Mouse (Mus musculus): ENCODE data around the gene Dis3l2. TPM values are rescaled to one million over a fixed set of nuclear protein-coding genes. Genes with fewer than 3 reads are reported as not detected.
A peak's percentile ranks its signal among the peaks of the same experiment; 100 is the strongest.

Gene Dis3l2
- total RNA-seq, 2 experiments from 2014 or later: 26.6 to 26.9 TPM

DNA sequence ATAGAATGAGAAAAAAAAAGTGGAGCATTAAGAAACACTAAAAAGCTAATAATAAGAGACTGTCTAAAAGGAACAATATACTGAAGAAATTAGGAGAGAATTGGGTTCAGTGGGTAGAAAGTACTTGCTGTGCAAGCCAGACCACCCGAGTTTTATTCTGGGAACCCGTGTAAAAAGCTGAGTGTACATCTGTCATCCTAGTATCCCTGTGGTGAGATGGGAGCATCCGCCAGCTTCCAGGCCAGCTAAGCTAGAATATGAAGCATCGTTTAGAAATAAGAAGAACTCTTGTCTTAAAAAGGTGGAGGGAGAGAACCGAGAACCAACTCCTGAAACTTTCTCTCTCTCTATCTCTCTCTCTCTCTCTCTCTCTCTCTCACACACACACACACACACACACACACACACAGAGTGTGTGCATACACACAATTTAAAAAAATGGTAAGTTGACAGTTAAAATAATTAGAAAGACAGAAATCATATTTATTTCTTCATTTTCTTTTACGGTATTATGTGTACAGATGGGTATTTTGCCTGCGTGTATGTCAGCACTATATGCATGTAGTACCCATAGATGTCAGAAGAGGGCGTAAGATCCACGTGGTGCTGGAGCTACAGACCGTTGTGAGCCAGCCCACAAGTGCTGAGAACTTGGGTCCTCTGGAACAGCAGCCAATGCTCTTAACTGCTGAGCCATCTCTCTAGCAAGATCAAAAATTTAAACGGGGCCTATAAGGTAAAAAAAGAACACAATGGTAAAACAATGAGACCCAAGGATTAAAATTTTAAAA lies 4.1 kb upstream of the Dis3l2 start:
- DNase-seq (ENCODE audit: low spot score in 2 of 2): no peak
- Histone ChIP-seq H3K27ac (no peak overlapping the region), H3K4me3 (no peak overlapping the region)
- peak; percentile 40 for TF ChIP-seq CTCF (conservative IDR thresholded peaks at IDR 0.05)

DNA sequence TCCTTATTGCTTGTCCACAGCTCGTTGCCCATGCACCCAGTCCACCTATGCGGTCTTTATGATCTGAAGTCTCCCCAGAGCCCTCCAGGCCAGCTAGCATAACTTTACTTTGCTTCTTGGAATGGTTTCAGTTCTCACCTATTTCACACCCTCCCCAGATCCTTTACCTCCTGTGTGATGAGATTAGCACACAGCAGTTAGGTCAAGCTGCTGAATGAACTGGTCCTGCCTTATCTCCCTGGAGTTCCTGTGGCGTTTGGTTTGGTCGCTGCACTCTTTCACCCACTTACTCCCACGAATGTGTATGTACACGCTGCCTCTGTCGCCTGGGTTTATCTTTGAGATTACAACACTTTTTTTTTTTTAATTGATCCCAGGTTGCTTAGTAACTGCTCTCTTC lies 3.2 kb upstream of the Dis3l2 start:
- no peak overlapping the region for H3K27ac ChIP-seq
- no peak for DNase-seq (ENCODE audit: low spot score in 2 of 2)
- TF ChIP-seq CTCF (conservative IDR thresholded peaks at IDR 0.05): no peak

DNA sequence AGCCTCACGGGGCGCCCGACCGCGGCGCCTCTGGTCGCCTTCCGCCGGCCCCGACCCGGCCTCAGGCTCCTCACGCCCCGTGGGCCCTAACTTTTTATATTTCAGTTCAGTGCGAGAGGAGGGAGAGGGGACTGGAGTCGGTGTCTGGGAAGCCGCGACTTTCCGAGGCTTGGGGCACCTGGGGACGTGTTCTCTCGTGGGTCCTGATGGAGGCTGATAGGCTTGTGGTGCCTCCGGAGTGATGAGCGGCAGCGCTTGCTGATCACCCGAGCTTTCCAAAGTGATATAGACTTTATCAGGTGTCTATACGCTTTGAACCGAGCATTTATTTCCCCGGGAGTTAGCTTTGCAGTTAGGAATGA lies 338 bp downstream of the Dis3l2 start:
- peak in 1 of 2 experiments; percentile 26 for DNase-seq (ENCODE audit: low spot score in 2 of 2)
- TF ChIP-seq CTCF (conservative IDR thresholded peaks at IDR 0.05): no peak
- Histone ChIP-seq H3K4me3 (peak overlapping the region; percentile 67), H3K27ac (peak overlapping the region; percentile 99)

More for the DNA sequence above, 3.2 kb upstream of the Dis3l2 start:
- no peak overlapping the region for H3K4me3 ChIP-seq

DNA sequence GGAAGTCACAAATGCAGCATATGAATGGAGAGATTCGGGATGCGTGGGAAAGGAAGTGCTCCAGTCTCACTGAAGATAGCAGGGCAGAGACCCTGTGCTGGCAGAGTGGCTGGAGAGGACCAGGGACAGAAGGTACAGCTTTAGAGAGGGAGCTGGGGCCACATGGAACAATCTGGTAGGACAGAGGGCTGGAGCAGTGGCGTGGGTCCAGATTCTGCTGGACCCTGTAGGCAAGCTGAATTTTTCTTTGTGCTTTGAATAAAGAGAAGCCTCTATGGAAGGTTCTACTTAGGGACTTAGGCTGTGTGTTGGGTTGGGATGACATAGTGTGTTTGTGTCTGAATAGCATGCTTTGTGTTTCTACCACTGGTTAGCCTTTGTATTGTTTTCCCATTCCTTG lies 1.9 kb downstream of the Dis3l2 start:
- Histone ChIP-seq H3K27ac (peak overlapping the region; percentile 99; the same call in 1 of the 2 replicates), H3K4me3 (no peak overlapping the region)
- DNase-seq (ENCODE audit: low spot score in 2 of 2): no peak

DNA sequence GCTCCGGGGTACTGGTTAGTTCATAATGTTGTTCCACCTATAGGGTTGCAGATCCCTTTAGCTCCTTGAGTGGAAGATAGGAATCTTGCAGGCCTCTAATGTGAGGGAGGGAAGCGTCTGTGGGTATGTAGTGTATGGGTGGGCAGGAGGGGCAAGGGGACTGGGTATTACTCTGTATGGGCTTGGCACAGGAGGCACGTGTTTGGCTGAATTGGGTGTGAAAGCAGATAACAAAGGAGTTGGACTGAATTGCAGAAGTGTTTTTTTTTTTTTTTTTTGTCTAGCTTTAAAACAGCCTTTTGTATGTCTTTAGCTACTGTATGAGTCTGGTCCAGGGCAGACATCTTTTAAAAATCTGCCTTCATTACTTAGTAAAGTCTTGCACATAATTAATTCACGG lies 5.9 kb downstream of the Dis3l2 start:
- no peak for TF ChIP-seq CTCF (conservative IDR thresholded peaks at IDR 0.05)
- no peak for DNase-seq (ENCODE audit: low spot score in 2 of 2)

More for the DNA sequence above, 1.9 kb downstream of the Dis3l2 start:
- no peak for TF ChIP-seq CTCF (conservative IDR thresholded peaks at IDR 0.05)

DNA sequence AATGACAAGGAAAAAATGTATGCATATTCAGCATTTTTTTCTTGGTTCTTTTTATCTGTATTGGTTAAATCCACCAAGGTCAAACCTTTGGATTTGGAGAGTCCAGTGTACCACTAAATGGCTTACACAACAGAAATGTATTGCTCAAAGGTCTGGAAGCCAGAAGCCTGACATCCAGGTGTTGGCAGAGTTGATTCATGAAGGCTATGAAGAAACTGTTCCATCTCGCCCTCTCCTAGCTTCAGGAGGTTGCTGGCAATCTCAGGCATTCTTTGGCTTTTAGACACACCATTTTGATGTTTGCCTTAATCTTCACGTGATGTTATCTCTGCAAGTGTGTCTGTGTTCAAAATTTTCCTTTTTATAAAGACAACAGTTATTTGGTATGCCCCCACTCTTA lies 8.4 kb downstream of the Dis3l2 start:
- H3K27ac ChIP-seq: no peak overlapping the region
- no peak for TF ChIP-seq CTCF (conservative IDR thresholded peaks at IDR 0.05)
- no peak for DNase-seq (ENCODE audit: low spot score in 2 of 2)
- no peak overlapping the region for H3K4me3 ChIP-seq

More for the DNA sequence above, 5.9 kb downstream of the Dis3l2 start:
- H3K4me3 ChIP-seq: no peak overlapping the region
- no peak overlapping the region for H3K27ac ChIP-seq

DNA sequence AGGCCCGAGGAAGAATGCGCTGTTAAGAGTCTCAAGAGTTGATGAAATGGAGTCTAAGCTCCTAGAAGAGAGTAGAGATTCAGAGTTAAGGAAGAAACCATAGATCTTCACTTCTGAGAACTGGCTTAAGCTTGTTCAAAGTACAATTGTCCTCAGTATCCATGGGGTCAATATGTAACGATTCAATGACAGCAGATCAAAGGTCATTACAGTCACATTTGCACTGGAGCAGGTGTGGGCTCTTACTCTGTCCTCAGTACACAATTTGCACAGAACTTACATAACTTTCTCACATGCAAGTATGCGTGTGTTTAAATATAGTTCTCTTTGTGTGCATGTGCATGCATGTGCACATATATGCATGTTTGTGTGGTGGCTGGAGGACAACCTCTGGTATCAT lies 9.4 kb downstream of the Dis3l2 start:
- DNase-seq (ENCODE audit: low spot score in 2 of 2): no peak
- no peak overlapping the region for H3K27ac ChIP-seq

DNA sequence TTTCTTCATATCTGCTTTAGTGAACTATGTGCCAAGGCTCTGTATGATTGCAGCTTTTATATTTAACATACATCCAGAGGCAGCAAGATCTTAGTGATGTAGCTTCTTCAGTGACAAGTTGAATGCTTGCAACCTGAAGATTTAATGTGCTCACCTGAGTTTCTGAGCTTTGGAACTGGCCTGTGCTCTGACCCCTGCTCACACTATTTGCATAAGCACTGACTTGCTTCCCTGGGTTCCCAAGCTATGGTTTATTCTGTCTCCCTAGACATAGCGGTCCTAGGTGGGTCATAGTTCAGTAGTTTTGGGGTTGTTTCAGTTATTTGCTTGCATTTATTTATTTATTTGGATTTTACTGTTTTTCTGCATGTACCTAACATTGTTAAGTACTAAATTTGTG lies 14.6 kb downstream of the Dis3l2 start:
- no peak overlapping the region for H3K27ac ChIP-seq
- H3K4me3 ChIP-seq: no peak overlapping the region
- DNase-seq (ENCODE audit: low spot score in 2 of 2): no peak
- TF ChIP-seq CTCF (conservative IDR thresholded peaks at IDR 0.05): no peak

More for the DNA sequence above, 9.4 kb downstream of the Dis3l2 start:
- H3K4me3 ChIP-seq: no peak overlapping the region
- no peak for TF ChIP-seq CTCF (conservative IDR thresholded peaks at IDR 0.05)

DNA sequence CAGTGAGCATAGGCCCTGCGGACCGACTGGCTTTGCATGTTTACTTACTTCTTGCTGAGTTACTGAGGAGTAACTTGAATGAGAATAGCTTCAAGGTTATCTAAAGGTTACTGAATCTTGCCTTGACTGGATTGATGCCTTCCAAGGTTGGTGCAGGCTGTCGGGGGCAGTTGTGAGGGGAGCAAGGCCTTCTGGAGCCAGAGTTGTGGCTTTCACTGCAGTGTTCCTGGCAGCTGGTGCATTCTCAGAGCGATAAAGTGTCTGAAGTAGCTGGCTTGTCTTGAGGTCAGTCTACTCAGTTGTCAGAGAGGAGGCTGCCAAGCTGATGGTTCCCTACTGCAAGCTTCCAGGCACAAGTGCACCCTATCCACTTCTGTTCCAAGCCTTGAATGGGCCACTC lies 15.8 kb downstream of the Dis3l2 start:
- Histone ChIP-seq H3K4me3 (no peak overlapping the region), H3K27ac (peak overlapping the region; percentile 53; the same call in 1 of the 2 replicates)
- DNase-seq (ENCODE audit: low spot score in 2 of 2): no peak
- TF ChIP-seq CTCF (conservative IDR thresholded peaks at IDR 0.05): no peak

DNA sequence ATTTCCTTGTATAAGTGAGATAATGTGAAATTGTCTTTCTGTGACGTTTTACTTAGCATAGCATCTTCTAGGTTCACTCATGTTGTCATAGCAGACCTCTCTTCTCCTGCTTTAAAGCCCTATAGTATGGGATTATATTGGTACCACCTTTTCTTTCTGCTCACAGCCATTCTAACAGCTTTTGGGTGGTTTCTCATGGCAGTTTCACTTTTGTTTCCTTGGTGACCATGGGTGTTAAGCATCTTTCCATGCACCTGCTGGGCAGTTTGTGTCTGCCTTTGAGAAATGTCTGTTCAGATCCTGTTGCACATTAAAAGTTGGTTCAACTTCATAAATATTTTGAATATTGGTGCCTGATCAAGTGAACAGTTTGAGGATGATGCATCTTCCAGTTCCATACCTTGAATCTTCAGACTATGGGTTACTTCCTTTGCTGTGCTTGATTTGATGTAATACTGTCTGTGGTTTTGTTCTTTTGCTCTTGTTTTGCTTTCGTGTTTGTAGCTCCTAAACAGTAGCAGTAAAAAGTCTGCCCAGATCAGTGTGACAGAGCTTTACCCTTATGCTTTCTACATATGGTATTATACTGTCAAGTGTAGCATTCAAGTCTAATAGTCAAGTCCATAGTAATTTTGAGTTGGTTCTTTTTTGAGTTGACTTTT lies 29.7 kb downstream of the Dis3l2 start:
- Histone ChIP-seq H3K27ac (no peak overlapping the region), H3K4me3 (no peak overlapping the region)
- no peak for DNase-seq (ENCODE audit: low spot score in 2 of 2)
- TF ChIP-seq CTCF (conservative IDR thresholded peaks at IDR 0.05): no peak

DNA sequence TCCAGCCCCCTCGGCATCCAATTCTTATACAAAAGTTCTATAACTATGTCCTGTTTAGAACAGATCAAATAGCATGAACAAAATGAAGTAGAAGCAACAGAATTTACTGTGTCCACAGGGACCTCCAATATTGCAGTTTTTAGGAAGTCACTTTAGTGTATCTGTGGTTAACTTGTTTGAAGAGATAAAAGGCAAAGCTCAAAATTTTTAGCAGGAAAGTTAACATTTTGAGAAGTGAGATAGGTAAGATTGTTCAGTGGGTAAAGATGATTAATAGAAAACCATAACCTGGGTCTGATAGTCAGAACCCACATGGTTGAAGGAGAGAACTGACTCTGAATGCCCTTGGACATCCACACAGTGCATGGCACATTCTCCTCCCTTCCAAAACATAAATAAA lies 32.8 kb downstream of the Dis3l2 start:
- no peak for DNase-seq (ENCODE audit: low spot score in 2 of 2)
- Histone ChIP-seq H3K27ac (no peak overlapping the region), H3K4me3 (no peak overlapping the region)
- no peak for TF ChIP-seq CTCF (conservative IDR thresholded peaks at IDR 0.05)

DNA sequence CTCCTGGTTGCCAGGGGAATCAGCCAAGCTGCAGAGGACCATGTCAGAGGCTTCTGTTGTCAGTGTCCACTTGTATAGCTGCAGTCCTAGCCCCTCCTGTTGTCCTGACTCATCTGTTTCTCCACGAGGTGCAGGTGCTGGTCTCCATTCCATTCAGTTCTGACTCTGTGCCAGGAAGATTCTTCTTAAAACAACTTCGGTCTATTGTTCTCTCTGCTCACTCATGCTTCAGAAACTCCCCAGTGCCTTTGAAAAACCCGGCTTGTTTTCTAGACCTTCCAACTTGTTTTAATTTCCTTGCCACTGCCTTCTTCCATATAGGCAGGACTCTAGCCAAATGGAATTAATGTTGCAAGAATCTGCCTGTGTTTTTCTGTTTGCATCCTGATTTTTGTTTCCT lies 39.3 kb downstream of the Dis3l2 start:
- no peak for TF ChIP-seq CTCF (conservative IDR thresholded peaks at IDR 0.05)
- H3K27ac ChIP-seq: no peak overlapping the region
- no peak for DNase-seq (ENCODE audit: low spot score in 2 of 2)
- no peak overlapping the region for H3K4me3 ChIP-seq

DNA sequence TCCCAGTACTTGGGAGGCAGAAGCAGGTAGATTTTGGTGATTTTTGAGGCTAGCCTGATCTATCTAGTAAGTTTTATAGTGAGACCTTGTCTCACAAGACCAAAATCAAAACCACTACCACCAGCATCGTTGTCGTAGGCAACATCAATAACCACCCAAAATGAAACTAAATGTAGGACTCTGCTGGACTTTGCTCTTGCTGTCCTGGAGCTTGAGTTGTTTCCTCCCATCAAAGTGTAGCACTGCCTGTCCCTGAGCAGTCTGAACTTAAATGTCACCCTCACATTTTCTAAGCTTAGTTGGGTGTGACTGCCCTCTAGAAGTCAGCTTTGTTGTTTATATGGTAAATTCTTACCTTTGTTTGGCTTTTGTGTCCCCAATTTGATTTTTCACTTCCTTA lies 43.4 kb downstream of the Dis3l2 start:
- TF ChIP-seq CTCF (conservative IDR thresholded peaks at IDR 0.05): no peak
- Histone ChIP-seq H3K27ac (no peak overlapping the region), H3K4me3 (no peak overlapping the region)
- DNase-seq (ENCODE audit: low spot score in 2 of 2): no peak

DNA sequence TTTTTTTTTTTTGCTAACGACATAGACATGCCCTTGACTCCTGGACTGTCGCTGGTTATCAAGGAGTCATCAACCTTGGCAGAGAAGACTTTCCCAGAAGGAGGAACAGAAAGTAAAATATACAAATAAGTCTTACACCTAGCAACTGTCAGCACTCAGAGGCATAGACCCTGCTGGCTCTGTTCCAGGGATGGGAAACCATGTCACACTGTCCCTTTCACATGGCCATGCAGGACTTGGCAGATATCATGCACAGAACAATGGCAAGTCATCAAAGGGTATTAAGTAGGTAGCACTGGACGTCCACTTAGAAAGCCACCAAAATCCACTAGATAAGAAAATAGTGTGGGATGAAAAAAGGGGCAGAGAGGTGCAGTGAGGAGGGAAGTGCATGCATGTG lies 46.5 kb downstream of the Dis3l2 start:
- DNase-seq (ENCODE audit: low spot score in 2 of 2): no peak
- H3K4me3 ChIP-seq: no peak overlapping the region
- no peak for TF ChIP-seq CTCF (conservative IDR thresholded peaks at IDR 0.05)
- no peak overlapping the region for H3K27ac ChIP-seq
